Mouse (Mus musculus) cortical plate, adult 2 months (tissue): Measurements from ENCODE around the gene Ppp1r35.

ENCODE experiments used
- CTCF ChIP-seq: fragments of 200-500 bp; IDR thresholded peaks from 2 replicates; pipeline ENCODE4 v1.5.1; 2011; ENCODE audit warnings: mild to moderate bottlenecking, control low read depth, low read length; ENCODE audit not compliant: insufficient read depth; ENCODE audit errors: extremely low read depth
- POLR2A ChIP-seq: fragments of 200-500 bp; IDR thresholded peaks from 2 replicates; pipeline ENCODE4 v1.6.1; 2011; ENCODE audit warnings: mild to moderate bottlenecking, low read length, control low read depth; ENCODE audit not compliant: insufficient read depth; ENCODE audit errors: extremely low read depth

DNA sequence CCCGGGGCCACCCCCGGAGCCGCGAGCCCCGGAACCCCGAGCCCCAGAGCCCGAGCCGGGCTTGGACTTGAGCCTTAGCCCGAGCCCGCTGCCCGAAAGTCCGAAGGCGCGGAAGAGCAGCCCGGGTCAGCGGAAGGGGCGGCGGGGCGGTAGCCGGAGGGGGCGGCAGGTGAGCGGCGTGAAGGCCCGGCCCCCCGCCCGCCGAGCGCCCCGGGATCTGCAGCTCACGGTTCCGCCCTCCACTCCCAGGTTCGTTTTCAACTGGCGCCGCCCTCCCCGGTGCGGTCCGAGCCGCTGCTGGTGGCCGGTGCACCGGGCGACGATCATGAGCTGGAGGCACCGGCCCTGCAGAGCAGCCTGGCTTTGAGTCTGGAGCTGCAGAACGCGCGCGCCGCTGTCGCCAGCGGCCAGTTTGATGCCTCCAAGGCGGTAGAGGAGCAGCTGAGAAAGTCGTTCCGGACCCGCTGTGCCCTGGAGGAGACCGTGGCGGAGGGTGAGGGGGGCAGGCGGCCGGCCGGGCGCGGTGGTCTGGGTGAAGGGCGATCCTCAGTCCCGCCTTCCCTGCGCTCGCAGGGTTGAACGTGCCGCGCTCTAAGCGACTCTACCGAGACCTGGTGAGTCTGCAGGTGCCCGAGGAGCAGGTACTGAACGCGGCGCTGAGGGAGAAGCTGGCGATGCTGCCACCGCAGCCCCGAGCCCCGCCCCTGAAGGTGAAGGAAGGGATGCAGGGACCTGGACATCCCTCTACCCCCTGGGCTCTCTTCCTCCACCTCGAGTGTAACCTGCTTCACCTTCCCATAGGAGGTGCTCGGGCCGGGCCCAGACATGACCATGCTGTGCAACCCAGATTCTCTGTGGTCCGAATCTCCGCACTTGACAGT, 644 bp downstream of the Ppp1r35 start:
- TF ChIP-seq CTCF, result no peak
- TF ChIP-seq POLR2A, result peak; percentile 31; the same call in 1 of the 2 replicates
